ENCODE assay signal across 8 mouse cellular contexts in genomic region chr15:102736127-102736944, GRCm38 (mm10). TPM values are rescaled to one million over a fixed set of nuclear protein-coding genes. Genes with fewer than 3 reads are reported as not detected.
DNase-seq lines count a peak whose midpoint lies in the region; ATAC-seq lines count a peak whose summit lies in the region.

No protein-coding gene starts in this region.

- peak overlapping the region; percentile 43 for H3K4me2 ChIP-seq in intestine, embryonic 14.5 days (ENCODE audit: low read length)
- H3K4me2 ChIP-seq in midbrain, embryonic 11.5 days: peak overlapping the region; percentile 36

- H3K4me3 ChIP-seq in intestine, embryonic 14.5 days (ENCODE audit: low read depth, low read length): peak overlapping the region; percentile 23
- H3K4me3 ChIP-seq in midbrain, embryonic 11.5 days (ENCODE audit: low read depth, low read length): 0 out of 2 replicates have a peak overlapping the region, but pooled peaks have one; percentile 9

- peak; percentile 69 for ATAC-seq in intestine, embryonic 14.5 days (replicated peaks; ENCODE audit: low FRiP score, low TSS enrichment, low read depth)
- ATAC-seq in midbrain, embryonic 11.5 days (ENCODE audit: low FRiP score): peak; percentile 63
- ATAC-seq in monocyte, adult 5-6 weeks (replicated peaks; ENCODE audit: insufficient number of reproducible peaks, low FRiP score, low TSS enrichment, poor library complexity, severe bottlenecking): no peak

- H3K27ac ChIP-seq in intestine, embryonic 14.5 days (ENCODE audit: low read depth): no peak overlapping the region
- no peak overlapping the region for H3K27ac ChIP-seq in midbrain, embryonic 11.5 days (ENCODE audit: low read depth, low read length)

- no peaks in the 10 kb centered on the region for H3K36me3 ChIP-seq in intestine, embryonic 14.5 days (ENCODE audit: control insufficient read depth, insufficient read depth, low read length)
- H3K36me3 ChIP-seq in midbrain, embryonic 11.5 days (ENCODE audit: control insufficient read depth, insufficient read depth, low read length): no peaks in the 10 kb centered on the region

- H3K27me3 ChIP-seq in intestine, embryonic 14.5 days (replicated peaks; ENCODE audit: control insufficient read depth, insufficient read depth, low read length): peaks cover 13% of the 10 kb centered on the region; the same call in 1 of the 2 replicates
- peaks cover 30% of the 10 kb centered on the region for H3K27me3 ChIP-seq in midbrain, embryonic 11.5 days (ENCODE audit: control insufficient read depth, insufficient read depth, low read length)

- 0 out of 2 replicates have a peak overlapping the region, but pooled peaks have one; percentile 3 for H3K9ac ChIP-seq in intestine, embryonic 14.5 days (ENCODE audit: low read length)
- peak overlapping the region; percentile 4; the same call in 1 of the 2 replicates for H3K9ac ChIP-seq in midbrain, embryonic 11.5 days (ENCODE audit: low read length)

- WGBS in intestine, embryonic 14.5 days: 13% methylated on average over 24 of the region's 36 CpGs
- WGBS in midbrain, embryonic 11.5 days: 14% methylated on average over 29 of the region's 36 CpGs

- H3K4me1 ChIP-seq in intestine, embryonic 14.5 days (replicated peaks; ENCODE audit: control insufficient read depth, insufficient read depth, low read length): no peaks in the 10 kb centered on the region
- H3K4me1 ChIP-seq in midbrain, embryonic 11.5 days (ENCODE audit: control insufficient read depth, insufficient read depth, low read length): no peaks in the 10 kb centered on the region

- peak; percentile 36 for DNase-seq in adrenal gland, postnatal 10 days
- no peak for DNase-seq in adrenal gland, postnatal 25 days
- peak; percentile 51 for DNase-seq in right cerebral cortex, postnatal 14 days
- no peak for DNase-seq in right cerebral cortex, postnatal 36 days (ENCODE audit: low spot score in 2 of 2)
- peak; percentile 70 for DNase-seq in intestine, embryonic 14.5 days (ENCODE audit: low spot score)
- peak; percentile 85 for DNase-seq in midbrain, embryonic 11.5 days (ENCODE audit: low spot score, missing footprints)
- DNase-seq in Muller cell, postnatal 12 days (ENCODE audit: inconsistent ontology term): no peak

- no peaks in the 10 kb centered on the region for H3K9me3 ChIP-seq in intestine, embryonic 14.5 days (ENCODE audit: control insufficient read depth, low read length)
- H3K9me3 ChIP-seq in midbrain, embryonic 11.5 days (ENCODE audit: control insufficient read depth, low read length): no peaks in the 10 kb centered on the region

RNA-seq across cellular contexts. Expression of gene Calcoco1, which starts 14.4 kb away (rescaled TPM):
- 10 to 100 TPM; 78.0 to 90.5 TPM for total RNA-seq in adrenal gland, postnatal 10 days (2021)
- 105 and 147 TPM in 2 replicates for total RNA-seq in adrenal gland, postnatal 25 days (2021)
- polyA plus RNA-seq in intestine, embryonic 14.5 days (2014; fragmentation: Nextera tagmentation; extraction: Ambion mirVana): 30.6 and 35.8 TPM in 2 replicates
- 27.5 and 28.3 TPM in 2 replicates for polyA plus RNA-seq in midbrain, embryonic 11.5 days (2014; fragmentation: Nextera tagmentation; extraction: Ambion mirVana)
- 34.7 to 46.4 TPM (median 44.7 TPM) in 3 replicates for total RNA-seq in monocyte, adult 5-6 weeks (2017)

Comparison
In these comparisons a context has a peak if more than half of its experiments do, and no peak if none do; other contexts are left out.
1. DNase-seq: peak in adrenal gland, postnatal 10 days (single experiment), right cerebral cortex, postnatal 14 days (single experiment), intestine, embryonic 14.5 days (single experiment) and midbrain, embryonic 11.5 days (single experiment); none in adrenal gland, postnatal 25 days (single experiment), right cerebral cortex, postnatal 36 days (0 of 2) and Muller cell, postnatal 12 days (single experiment).